Mouse (Mus musculus) intestine, postnatal 0 days (tissue): ENCODE data around the gene Sppl3. TPM values are rescaled to one million over a fixed set of nuclear protein-coding genes. Genes with fewer than 3 reads are reported as not detected.

Experiments
- ATAC-seq: fragments of 200-750 bp; cut with Nextera tagmentation; 2 replicates; pipeline ENCODE4 v1.8.0; 2017; ENCODE audit warnings: mild to moderate bottlenecking, moderate TSS enrichment, moderate library complexity
- H3K27ac ChIP-seq: fragments of 300-500 bp; sonication (generic); 2 replicates; pipeline ENCODE4 v1.5.1; 2014; ENCODE audit warnings: mild to moderate bottlenecking, low read depth, low read length, moderate library complexity
- H3K27me3 ChIP-seq: fragments of 300-500 bp; sonication (generic); replicated peaks from 2 replicates; pipeline ENCODE4 v1.6.1; 2014; ENCODE audit warnings: low read length, mixed read lengths; ENCODE audit not compliant: control insufficient read depth, insufficient read depth
- H3K36me3 ChIP-seq: fragments of 300-500 bp; sonication (generic); 2 replicates; pipeline ENCODE4 v1.6.1; 2014; ENCODE audit warnings: mild to moderate bottlenecking, moderate library complexity; ENCODE audit not compliant: control insufficient read depth, insufficient read depth
- H3K4me1 ChIP-seq: fragments of 300-500 bp; sonication (generic); replicated peaks from 2 replicates; pipeline ENCODE4 v1.6.1; 2014; ENCODE audit warnings: antibody characterized with exemption, low read length, mixed read lengths; ENCODE audit not compliant: control insufficient read depth, insufficient read depth
- H3K4me2 ChIP-seq: fragments of 300-500 bp; sonication (generic); replicated peaks from 2 replicates; pipeline ENCODE4 v1.6.1; 2014; ENCODE audit warnings: low read depth, mild to moderate bottlenecking, moderate library complexity
- H3K4me3 ChIP-seq: fragments of 300-500 bp; sonication (generic); 2 replicates; pipeline ENCODE4 v1.5.1; 2014; ENCODE audit warnings: low read depth, low read length
- H3K9ac ChIP-seq: fragments of 300-500 bp; sonication (generic); 2 replicates; pipeline ENCODE4 v1.6.1; 2014; ENCODE audit warnings: mild to moderate bottlenecking, low read depth, low read length
- H3K9me3 ChIP-seq: fragments of 300-500 bp; sonication (generic); 2 replicates; pipeline ENCODE4 v1.6.1; 2016; ENCODE audit warnings: mixed run types; ENCODE audit not compliant: control insufficient read depth
- CTCF ChIP-seq: sonication (generic); IDR thresholded peaks from 2 replicates; pipeline ENCODE4 v1.5.1; 2016; ENCODE audit warnings: low read depth, mild to moderate bottlenecking, control low read depth, antibody characterized with exemption, moderate library complexity
- WGBS: fragments of 180-500 bp; shearing (Covaris S2); extraction: QIAGEN DNeasy Blood & Tissue Kit; methylation state at CpG from one replicate; pipeline ENCODE4 v1.1.7; 2014; 5-methylcytosine and 5-hydroxymethylcytosine counted together
- polyA plus RNA-seq: library from polyadenylated mRNA; unstranded; fragments of >200 nt; fragmentation: Nextera tagmentation; extraction: Ambion mirVana; gene quantifications from 2 replicates; pipeline ENCODE4 v1.2.1, GENCODE M21; 2015

Gene Sppl3
- polyA plus RNA-seq, 1 experiment from 2014 or later = 20.8 TPM

DNA sequence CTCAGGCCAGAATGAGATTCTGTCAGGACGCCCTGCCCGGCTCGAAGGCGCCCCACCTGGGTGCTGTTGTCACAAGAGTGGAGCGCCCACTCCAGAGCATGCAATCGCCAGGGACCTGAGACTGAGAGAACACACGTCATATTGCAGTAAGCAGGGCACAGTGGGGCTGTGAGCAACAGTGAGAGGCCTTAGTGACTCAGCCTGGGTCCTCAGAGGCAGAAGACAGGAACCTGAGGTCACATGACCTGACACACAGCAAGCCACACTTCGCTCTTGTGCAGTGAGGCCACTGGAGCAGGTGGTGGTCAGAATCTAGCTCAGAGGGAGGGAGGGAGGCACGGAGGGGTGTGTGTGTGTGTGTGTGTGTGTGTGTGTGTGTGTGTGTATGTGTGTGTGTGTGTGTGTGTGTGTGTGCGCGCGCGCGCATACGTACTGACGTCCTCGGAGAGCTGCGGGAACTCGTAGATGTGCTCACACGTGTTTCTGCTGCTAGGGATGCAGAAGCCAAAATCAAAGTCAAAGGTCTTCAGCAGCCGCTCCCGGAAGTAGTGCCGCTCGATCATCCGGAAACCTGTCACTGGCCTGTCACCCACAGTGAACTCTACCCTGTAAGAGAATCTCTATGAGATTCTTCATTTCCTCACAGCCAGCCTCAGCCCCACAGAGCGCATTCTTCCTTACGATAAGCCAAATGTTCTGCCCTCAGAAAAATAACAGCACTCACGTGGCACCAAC, 115.8 kb downstream of the Sppl3 start:
- TF ChIP-seq CTCF = no peak
- Histone ChIP-seq H3K36me3 (peaks cover 58% of the 10 kb centered on the region), H3K27me3 (no peaks in the 10 kb centered on the region), H3K4me1 (no peaks in the 10 kb centered on the region), H3K4me2 (no peak overlapping the region), H3K27ac (no peak overlapping the region), H3K9me3 (no peaks in the 10 kb centered on the region), H3K9ac (no peak overlapping the region), H3K4me3 (no peak overlapping the region)
- WGBS = 89% methylated on average over 28 of the region's 28 CpGs
- ATAC-seq = no peak

DNA sequence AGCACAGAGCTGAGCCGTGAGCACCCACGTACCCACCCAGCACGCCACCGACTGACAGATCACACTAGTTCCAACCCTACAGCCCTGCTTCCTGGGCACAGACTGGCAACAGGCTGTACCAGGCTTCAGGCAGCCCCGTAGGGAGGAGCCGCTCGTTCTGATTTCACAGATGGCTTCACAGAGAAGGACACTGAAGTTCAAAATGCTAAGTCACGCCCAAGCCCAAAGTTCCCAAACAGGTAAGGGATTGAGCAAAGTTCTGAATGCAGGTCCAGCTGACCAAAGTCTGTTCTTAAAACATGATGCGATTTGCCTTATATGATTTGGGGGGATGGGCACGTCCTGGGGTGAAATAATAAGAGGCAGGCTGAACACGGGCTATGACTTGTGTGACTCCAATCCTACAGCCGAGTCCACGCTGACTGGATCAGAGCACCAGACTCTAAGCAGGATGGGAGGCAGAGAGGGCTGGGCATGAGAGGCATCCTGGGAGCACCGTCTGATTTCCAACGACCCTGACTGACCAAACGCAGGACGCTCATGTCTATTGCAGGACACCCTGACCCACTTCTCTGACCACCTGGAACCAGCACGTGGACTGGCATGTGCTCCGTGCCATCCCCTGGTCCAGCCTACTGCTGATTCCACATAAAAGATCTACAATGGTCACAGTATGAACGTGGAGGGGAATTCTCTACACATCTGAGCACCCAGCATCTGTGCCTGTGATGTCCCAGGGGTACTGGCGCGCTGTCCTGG, 116.7 kb downstream of the Sppl3 start:
- Histone ChIP-seq H3K27me3 (no peaks in the 10 kb centered on the region), H3K9ac (no peak overlapping the region), H3K4me3 (no peak overlapping the region), H3K36me3 (peaks cover 58% of the 10 kb centered on the region), H3K4me1 (no peaks in the 10 kb centered on the region), H3K27ac (no peak overlapping the region), H3K4me2 (no peak overlapping the region), H3K9me3 (no peaks in the 10 kb centered on the region)
- 91% methylated on average over 22 of the region's 22 CpGs for WGBS
- no peak for ATAC-seq
- no peak for TF ChIP-seq CTCF

DNA sequence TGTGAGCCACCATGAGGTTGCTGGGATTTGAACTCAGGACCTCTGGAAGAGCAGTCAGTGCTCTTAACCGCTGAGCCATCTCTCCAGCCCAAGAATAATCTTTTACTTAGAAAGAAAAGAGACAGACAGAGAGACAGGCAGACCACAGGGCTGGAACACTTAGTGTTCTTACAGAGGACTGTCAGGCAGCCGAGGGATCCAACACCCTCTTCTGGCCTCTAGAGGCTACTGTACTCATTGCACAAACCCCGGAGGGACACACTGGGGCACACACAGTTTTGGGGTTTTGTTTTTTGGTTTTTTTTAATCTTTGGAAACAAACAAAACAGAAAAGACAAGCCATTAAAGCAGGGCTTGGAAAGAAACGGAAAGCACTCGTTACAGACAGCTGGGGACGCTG, 118.4 kb downstream of the Sppl3 start:
- TF ChIP-seq CTCF = peak; percentile 35
- H3K4me2 ChIP-seq = no peak overlapping the region
- no peak overlapping the region for H3K4me3 ChIP-seq
- 88% methylated on average over 6 of the region's 6 CpGs for whole genome bisulfite sequencing
- no peak overlapping the region for H3K27ac ChIP-seq
- peaks cover 45% of the 10 kb centered on the region for H3K36me3 ChIP-seq
- ATAC-seq = no peak
- no peaks in the 10 kb centered on the region for H3K9me3 ChIP-seq
- no peaks in the 10 kb centered on the region; the same call in 1 of the 2 replicates for H3K4me1 ChIP-seq
- no peaks in the 10 kb centered on the region for H3K27me3 ChIP-seq
- H3K9ac ChIP-seq = no peak overlapping the region

DNA sequence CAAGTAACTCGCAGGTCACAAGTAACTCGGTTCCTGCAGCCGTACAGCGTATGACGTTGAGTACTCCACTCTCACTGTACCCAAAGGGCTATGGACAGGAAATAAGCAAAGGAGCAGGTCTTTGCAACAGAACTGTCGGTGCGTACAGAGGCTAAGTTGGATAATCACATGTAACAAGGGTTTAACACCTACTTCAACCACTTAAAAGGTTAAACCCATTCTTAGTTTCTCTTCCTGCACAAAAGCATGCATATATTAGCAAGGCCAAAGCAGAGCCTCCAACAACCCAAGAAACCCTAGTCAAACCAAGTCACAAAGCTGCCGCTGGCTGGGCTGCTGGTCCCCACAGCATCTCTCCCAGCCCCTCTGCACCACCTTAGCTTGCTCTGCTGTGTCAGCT, 121.5 kb downstream of the Sppl3 start:
- Histone ChIP-seq H3K4me3 (no peak overlapping the region), H3K27me3 (no peaks in the 10 kb centered on the region), H3K36me3 (peaks cover 24% of the 10 kb centered on the region), H3K9me3 (no peaks in the 10 kb centered on the region), H3K27ac (no peak overlapping the region), H3K9ac (no peak overlapping the region), H3K4me1 (no peaks in the 10 kb centered on the region; the same call in 1 of the 2 replicates), H3K4me2 (no peak overlapping the region)
- TF ChIP-seq CTCF = no peak
- WGBS = 92% methylated on average over 8 of the region's 8 CpGs
- ATAC-seq = no peak

DNA sequence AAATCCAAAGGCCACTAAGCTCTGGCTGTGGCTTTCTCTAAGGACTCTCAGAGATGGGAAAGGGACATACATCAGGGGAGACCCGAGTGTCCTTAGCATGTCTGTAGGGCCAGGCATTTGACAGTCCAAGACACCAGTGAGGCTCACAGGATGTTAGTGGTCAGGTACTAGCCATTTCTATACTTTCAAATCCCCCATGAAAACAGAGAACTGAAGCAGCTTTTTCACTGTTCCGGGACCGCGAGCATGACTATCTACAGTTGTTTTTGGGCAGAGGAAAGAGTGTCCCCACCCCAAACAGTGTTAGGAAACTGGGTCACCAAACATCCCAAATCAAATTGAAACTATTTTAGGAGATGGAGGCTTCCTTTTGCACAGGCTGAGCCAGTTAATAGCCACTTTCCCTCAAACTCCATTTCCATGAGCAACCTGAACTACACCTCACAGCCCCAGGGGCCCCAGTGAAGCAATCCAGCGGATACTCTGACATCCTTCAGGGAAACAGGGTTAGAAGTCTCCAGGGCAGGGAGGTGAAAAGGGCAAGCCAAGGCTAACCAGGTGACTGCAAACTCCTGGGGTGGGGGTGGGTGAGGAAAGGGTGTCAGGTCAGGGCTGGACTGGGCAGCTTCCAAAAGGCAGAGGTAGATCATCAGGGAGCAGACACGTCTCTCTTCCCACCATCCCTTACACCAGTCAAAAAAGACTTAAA, 122.6 kb downstream of the Sppl3 start:
- Histone ChIP-seq H3K4me2 (peak overlapping the region; percentile 98), H3K4me3 (peak overlapping the region; percentile 72), H3K4me1 (no peaks in the 10 kb centered on the region; the same call in 1 of the 2 replicates), H3K27ac (no peak overlapping the region), H3K9ac (no peak overlapping the region), H3K9me3 (no peaks in the 10 kb centered on the region), H3K27me3 (no peaks in the 10 kb centered on the region), H3K36me3 (peaks cover 16% of the 10 kb centered on the region)
- WGBS = 55% methylated on average over 6 of the region's 6 CpGs
- ATAC-seq = no peak
- no peak for TF ChIP-seq CTCF
